Mouse (Mus musculus) stomach, postnatal 0 days (tissue): Measurements from ENCODE around the gene Chga.

Source experiments
- CTCF ChIP-seq: IDR thresholded peaks from 2 replicates; pipeline ENCODE4 v1.5.1; 2016; ENCODE audit warnings: antibody characterized with exemption, low read depth, mild to moderate bottlenecking, moderate library complexity
- EP300 ChIP-seq: optimal IDR thresholded peaks from 2 replicates; pipeline ENCODE3; 2016; ENCODE audit warnings: antibody characterized with exemption

- TF ChIP-seq CTCF (no peak), EP300 (no peak)
These were observed 37.1 kb upstream of the Chga start for GRCm38 (mm10) chr12:102517647-102518046.
